Mouse (Mus musculus) lung, postnatal 0 days (tissue): ENCODE results near the gene Tex14. TPM values are rescaled to one million over a fixed set of nuclear protein-coding genes. Genes with fewer than 3 reads are reported as not detected.

Source experiments
- ATAC-seq: fragments of 200-750 bp; cut with Nextera tagmentation; 2 replicates; pipeline ENCODE4 v1.8.0; 2017; ENCODE audit warnings: moderate library complexity
- DNase-seq: peaks from one replicate; pipeline ENCODE4 v3.0.0-alpha.2; 2016; ENCODE audit warnings: low spot score
- H3K27ac ChIP-seq: fragments of 300-500 bp; sonication (generic); 2 replicates; pipeline ENCODE4 v1.5.1; 2014; ENCODE audit warnings: antibody characterized with exemption, mild to moderate bottlenecking, low read length, mixed read lengths
- H3K27me3 ChIP-seq: fragments of 300-500 bp; sonication (generic); replicated peaks from 2 replicates; pipeline ENCODE4 v1.6.1; 2014; ENCODE audit warnings: low read length, mixed read lengths; ENCODE audit not compliant: insufficient read depth
- H3K36me3 ChIP-seq: fragments of 300-500 bp; sonication (generic); 2 replicates; pipeline ENCODE4 v1.6.1; 2014; ENCODE audit warnings: low read length, mixed read lengths; ENCODE audit not compliant: insufficient read depth
- H3K4me1 ChIP-seq: fragments of 300-500 bp; sonication (generic); 2 replicates; pipeline ENCODE4 v1.6.1; 2014; ENCODE audit warnings: antibody characterized with exemption, low read depth, low read length, mixed read lengths; ENCODE audit not compliant: insufficient read depth
- H3K4me2 ChIP-seq: fragments of 300-500 bp; sonication (generic); replicated peaks from 2 replicates; pipeline ENCODE4 v1.6.1; 2014; ENCODE audit warnings: low read depth, mild to moderate bottlenecking, low read length, moderate library complexity, mixed read lengths
- H3K4me3 ChIP-seq: fragments of 300-500 bp; sonication (generic); 2 replicates; pipeline ENCODE4 v1.5.1; 2014; ENCODE audit warnings: low read depth, low read length
- H3K9ac ChIP-seq: fragments of 300-500 bp; sonication (generic); replicated peaks from 2 replicates; pipeline ENCODE4 v1.6.1; 2014; ENCODE audit warnings: low read depth, mild to moderate bottlenecking
- H3K9me3 ChIP-seq: fragments of 300-500 bp; sonication (generic); 2 replicates; pipeline ENCODE4 v1.6.1; 2016; ENCODE audit warnings: low read length, mixed read lengths
- CTCF ChIP-seq: IDR thresholded peaks from 2 replicates; pipeline ENCODE4 v1.5.1; 2016; ENCODE audit warnings: antibody characterized with exemption, mild to moderate bottlenecking
- EP300 ChIP-seq: IDR thresholded peaks from 2 replicates; pipeline ENCODE4 v1.6.1; 2016; ENCODE audit warnings: antibody characterized with exemption, mild to moderate bottlenecking, control low read depth
- WGBS: fragments of 180-500 bp; shearing (Covaris S2); extraction: QIAGEN DNeasy Blood & Tissue Kit; methylation state at CpG from one replicate; pipeline ENCODE4 v1.1.7; 2014; 5-methylcytosine and 5-hydroxymethylcytosine counted together
- polyA plus RNA-seq: library from polyadenylated mRNA; unstranded; fragments of >200 nt; fragmentation: Nextera tagmentation; extraction: Ambion mirVana; gene quantifications from 2 replicates; pipeline ENCODE4 v1.2.1, GENCODE M21; 2015

The Tex14 gene
- polyA plus RNA-seq, 1 experiment from 2014 or later, result 1.1 TPM

GRCm38 (mm10) chr11:87523967-87524366 lies 119.1 kb downstream of the Tex14 start:
- H3K9ac ChIP-seq, result no peak overlapping the region
- H3K27ac ChIP-seq, result no peak overlapping the region
- H3K4me1 ChIP-seq, result no peaks in the 10 kb centered on the region
- H3K27me3 ChIP-seq, result no peaks in the 10 kb centered on the region
- ATAC-seq, result no peak
- TF ChIP-seq EP300, result no peak
- TF ChIP-seq CTCF, result no peak
- no peak overlapping the region for H3K4me2 ChIP-seq
- no peak overlapping the region for H3K4me3 ChIP-seq
- no peaks in the 10 kb centered on the region for H3K36me3 ChIP-seq
- no peaks in the 10 kb centered on the region for H3K9me3 ChIP-seq
- no peak for DNase-seq

DNA sequence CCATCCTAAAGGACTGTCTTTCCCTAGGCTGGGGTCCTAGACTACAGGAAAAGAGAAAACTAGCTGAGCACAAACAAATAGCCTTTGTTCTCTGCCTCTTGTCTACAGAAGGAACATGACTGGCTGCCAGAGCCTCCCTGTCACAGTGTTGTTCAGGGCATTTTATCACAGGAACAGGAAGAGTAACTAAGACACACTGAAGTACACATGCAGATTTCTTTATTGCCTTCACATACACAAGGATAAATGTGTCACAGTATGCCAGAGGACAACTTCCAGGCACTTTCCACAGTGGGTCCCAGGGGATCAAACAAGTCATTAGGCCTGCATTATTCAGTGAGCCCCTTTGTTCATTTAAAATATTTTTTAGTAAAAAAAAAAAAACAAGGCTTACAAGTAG lies 119.9 kb downstream of the Tex14 start:
- Histone ChIP-seq H3K4me1 (no peaks in the 10 kb centered on the region), H3K27me3 (no peaks in the 10 kb centered on the region), H3K36me3 (no peaks in the 10 kb centered on the region), H3K9me3 (no peaks in the 10 kb centered on the region), H3K4me3 (no peak overlapping the region), H3K27ac (no peak overlapping the region), H3K4me2 (no peak overlapping the region), H3K9ac (no peak overlapping the region)
- no peak for ATAC-seq
- no peak for DNase-seq
- no peak for TF ChIP-seq EP300
- no peak for TF ChIP-seq CTCF

DNA sequence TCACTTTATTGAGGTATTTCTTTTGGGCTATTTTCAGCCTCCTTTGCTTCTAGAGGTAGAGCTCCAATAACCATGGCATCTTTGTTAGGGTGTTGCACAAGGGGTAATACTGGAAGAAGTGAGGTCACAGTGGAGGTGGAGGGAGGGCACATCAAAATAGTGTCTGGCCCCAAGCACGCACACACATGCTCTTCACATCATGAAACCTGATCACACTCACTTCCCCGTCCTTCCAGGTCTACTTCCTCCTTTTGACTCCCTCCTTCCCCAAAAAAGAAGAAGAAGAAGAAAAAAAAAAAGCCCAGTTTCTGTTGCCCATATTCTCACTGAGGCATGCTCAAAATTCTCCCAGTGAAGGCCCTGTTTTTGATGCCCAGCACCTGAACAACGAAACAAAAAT lies 122.5 kb downstream of the Tex14 start:
- DNase-seq (no peak), ATAC-seq (no peak)
- H3K4me3 ChIP-seq, result no peak overlapping the region
- WGBS, result 56% methylated on average over 3 of the region's 3 CpGs
- no peaks in the 10 kb centered on the region for H3K36me3 ChIP-seq
- H3K4me1 ChIP-seq, result no peaks in the 10 kb centered on the region
- no peaks in the 10 kb centered on the region for H3K27me3 ChIP-seq
- H3K4me2 ChIP-seq, result no peak overlapping the region
- no peak for TF ChIP-seq CTCF
- TF ChIP-seq EP300, result no peak
- no peak overlapping the region for H3K27ac ChIP-seq
- H3K9me3 ChIP-seq, result no peaks in the 10 kb centered on the region
- H3K9ac ChIP-seq, result no peak overlapping the region

- ATAC-seq, result no peak
Observed at GRCm38 (mm10) chr11:87527990-87528389, 123.1 kb downstream of the Tex14 start.

DNA sequence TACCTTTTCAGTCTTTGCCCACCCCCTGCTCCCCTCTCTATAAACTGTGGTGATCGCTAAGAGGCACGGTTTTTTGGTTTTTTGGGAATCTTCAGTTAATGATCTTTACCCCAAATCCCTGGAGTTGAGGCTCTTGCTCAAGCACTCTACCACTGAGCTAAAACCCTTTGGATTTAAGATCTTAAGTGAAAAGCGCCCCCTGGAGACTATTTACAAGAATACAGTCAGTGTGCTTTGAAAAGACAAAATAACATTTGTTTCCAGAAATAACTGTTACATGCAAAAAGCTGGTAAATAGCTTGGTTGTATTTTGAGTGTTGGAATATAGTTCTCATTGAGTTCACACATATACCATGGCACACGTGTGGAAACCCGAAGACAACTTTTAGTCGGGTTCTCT lies 126.8 kb downstream of the Tex14 start:
- Histone ChIP-seq H3K4me3 (no peak overlapping the region), H3K4me1 (no peaks in the 10 kb centered on the region), H3K27me3 (no peaks in the 10 kb centered on the region), H3K9ac (no peak overlapping the region), H3K27ac (no peak overlapping the region), H3K4me2 (no peak overlapping the region), H3K9me3 (no peaks in the 10 kb centered on the region), H3K36me3 (no peaks in the 10 kb centered on the region)
- no peak for ATAC-seq
- peak; percentile 24 for DNase-seq
- no peak for TF ChIP-seq EP300
- peak; percentile 40 for TF ChIP-seq CTCF
- WGBS, result 50% methylated on average over 6 of the region's 6 CpGs

More at GRCm38 (mm10) chr11:87527990-87528389, 123.1 kb downstream of the Tex14 start:
- no peak overlapping the region for H3K9ac ChIP-seq
- TF ChIP-seq CTCF (peak; percentile 50), EP300 (no peak)
- H3K4me3 ChIP-seq, result no peak overlapping the region
- DNase-seq, result no peak
- 49% methylated on average over 4 of the region's 4 CpGs for WGBS
- no peaks in the 10 kb centered on the region for H3K27me3 ChIP-seq
- no peaks in the 10 kb centered on the region for H3K9me3 ChIP-seq
- H3K27ac ChIP-seq, result no peak overlapping the region
- no peaks in the 10 kb centered on the region for H3K4me1 ChIP-seq
- H3K36me3 ChIP-seq, result no peaks in the 10 kb centered on the region
- no peak overlapping the region for H3K4me2 ChIP-seq

GRCm38 (mm10) chr11:87542285-87542684 lies 137.4 kb downstream of the Tex14 start:
- TF ChIP-seq EP300 (no peak), CTCF (no peak)
- H3K9ac ChIP-seq, result no peak overlapping the region
- WGBS, result 33% methylated on average over 8 of the region's 8 CpGs
- no peaks in the 10 kb centered on the region for H3K4me1 ChIP-seq
- H3K27ac ChIP-seq, result no peak overlapping the region
- H3K36me3 ChIP-seq, result no peaks in the 10 kb centered on the region
- ATAC-seq (no peak), DNase-seq (peak; percentile 23)
- H3K27me3 ChIP-seq, result no peaks in the 10 kb centered on the region
- H3K4me3 ChIP-seq, result no peak overlapping the region
- no peaks in the 10 kb centered on the region for H3K9me3 ChIP-seq
- no peak overlapping the region for H3K4me2 ChIP-seq

GRCm38 (mm10) chr11:87542906-87543305 lies 138.0 kb downstream of the Tex14 start:
- no peak overlapping the region for H3K27ac ChIP-seq
- no peak overlapping the region for H3K4me3 ChIP-seq
- no peaks in the 10 kb centered on the region for H3K36me3 ChIP-seq
- TF ChIP-seq CTCF, result no peak
- no peak for TF ChIP-seq EP300
- DNase-seq, result no peak
- no peaks in the 10 kb centered on the region for H3K9me3 ChIP-seq
- H3K4me2 ChIP-seq, result no peak overlapping the region
- no peak for ATAC-seq
- H3K9ac ChIP-seq, result no peak overlapping the region
- 46% methylated on average over 3 of the region's 3 CpGs for WGBS
- no peaks in the 10 kb centered on the region for H3K4me1 ChIP-seq
- no peaks in the 10 kb centered on the region for H3K27me3 ChIP-seq
